Mouse (Mus musculus) CH12.LX (cell line): ENCODE data around the gene Bbs10. TPM values are rescaled to one million over a fixed set of nuclear protein-coding genes. Genes with fewer than 3 reads are reported as not detected.

ENCODE experiments used
- DNase-seq: peaks from one replicate; pipeline ENCODE4 v3.0.0-alpha.2; 2013; ENCODE audit errors: extremely low read depth
- H3K27ac ChIP-seq: 2 replicates; pipeline ENCODE4 v1.5.1; 2012; ENCODE audit warnings: low read depth, mild to moderate bottlenecking, control low read depth, moderate library complexity; ENCODE audit not compliant: insufficient read depth
- H3K27me3 ChIP-seq: replicated peaks from 2 replicates; pipeline ENCODE3; 2012; ENCODE audit warnings: inconsistent platforms
- H3K36me3 ChIP-seq, 2 experiments: replicated peaks in 1 of 2; 2 replicates each; pipeline versions ENCODE3 to v1.6.1; 2012; ENCODE audit warnings: inconsistent platforms in 1 of 2, low read length in 1 of 2, mild to moderate bottlenecking in 1 of 2, mixed read lengths in 1 of 2, moderate library complexity in 1 of 2; ENCODE audit not compliant: control insufficient read depth in 1 of 2, insufficient read depth in 1 of 2
- H3K4me1 ChIP-seq, 2 experiments: 2 replicates each; pipeline ENCODE4 v1.6.1; 2012; ENCODE audit warnings: inconsistent platforms in 1 of 2, moderate library complexity in 1 of 2; ENCODE audit not compliant: insufficient read depth in 2 of 2, control insufficient read depth in 1 of 2
- H3K4me2 ChIP-seq: 2 replicates; pipeline ENCODE4 v1.6.1; 2012; ENCODE audit warnings: low read depth, mild to moderate bottlenecking, control low read depth; ENCODE audit not compliant: poor library complexity, insufficient read depth, severe bottlenecking
- H3K4me3 ChIP-seq, 3 experiments: fragments of 150-350 bp in 1 of 3; sonication (generic) in 1 of 3; replicated peaks in 1 of 3; 2 replicates each; pipeline versions ENCODE3 to v1.5.1; 2011 to 2012; ENCODE audit warnings: low read depth in 2 of 3, low read length in 2 of 3, mild to moderate bottlenecking in 2 of 3, moderate library complexity in 2 of 3, control low read depth in 1 of 3, improper control_type of control experiment in 1 of 3, inconsistent platforms in 1 of 3, mixed read lengths in 1 of 3; ENCODE audit not compliant: poor library complexity in 1 of 3
- H3K79me2 ChIP-seq: replicated peaks from 2 replicates; pipeline ENCODE4 v1.6.1; 2012; ENCODE audit warnings: mild to moderate bottlenecking, moderate library complexity; ENCODE audit not compliant: control insufficient read depth, poor library complexity, insufficient read depth, severe bottlenecking; ENCODE audit errors: extremely low read depth
- H3K9ac ChIP-seq: 2 replicates; pipeline ENCODE4 v1.6.1; 2012; ENCODE audit warnings: low read depth, mild to moderate bottlenecking, control low read depth, moderate library complexity; ENCODE audit not compliant: insufficient read depth
- H3K9me3 ChIP-seq: replicated peaks from 2 replicates; pipeline ENCODE3; 2012; ENCODE audit warnings: low read length, inconsistent platforms, mixed read lengths
- CTCF ChIP-seq, 2 experiments: IDR thresholded peaks in 1 of 2; conservative IDR thresholded peaks in 1 of 2; 2 replicates each; pipeline ENCODE4 v1.5.1; 2011 to 2012; ENCODE audit warnings: low read depth in 2 of 2, low read length in 2 of 2, improper control_type of control experiment in 1 of 2, inconsistent platforms in 1 of 2, mild to moderate bottlenecking in 1 of 2, moderate library complexity in 1 of 2
- EP300 ChIP-seq: IDR thresholded peaks from 2 replicates; pipeline ENCODE4 v1.6.1; 2011; ENCODE audit warnings: low read length, improper control_type of control experiment
- ETS1 ChIP-seq: conservative IDR thresholded peaks from 2 replicates; pipeline ENCODE4 v1.6.1; 2012; ENCODE audit warnings: low read depth, mild to moderate bottlenecking, inconsistent platforms, low read length, improper control_type of control experiment, moderate library complexity
- HCFC1 ChIP-seq: IDR thresholded peaks from 2 replicates; pipeline ENCODE4 v1.6.1; 2012; ENCODE audit warnings: low read depth, mild to moderate bottlenecking, inconsistent platforms, low read length, improper control_type of control experiment
- JUN ChIP-seq: IDR thresholded peaks from 2 replicates; pipeline ENCODE4 v1.6.1; 2011; ENCODE audit warnings: low read depth, mild to moderate bottlenecking, low read length, improper control_type of control experiment, moderate library complexity; ENCODE audit not compliant: insufficient read depth
- JUND ChIP-seq: conservative IDR thresholded peaks from 2 replicates; pipeline ENCODE4 v1.6.1; 2011; ENCODE audit warnings: low read depth, low read length, improper control_type of control experiment
- MAZ ChIP-seq: IDR thresholded peaks from 2 replicates; pipeline ENCODE4 v1.6.1; 2012; ENCODE audit warnings: low read depth, mild to moderate bottlenecking, inconsistent platforms, low read length, improper control_type of control experiment, moderate library complexity
- MEF2A ChIP-seq: IDR thresholded peaks from 2 replicates; pipeline ENCODE4 v1.6.1; 2014; ENCODE audit warnings: low read depth, mild to moderate bottlenecking, inconsistent platforms, low read length, improper control_type of control experiment, borderline replicate concordance
- NELFE ChIP-seq: IDR thresholded peaks from 2 replicates; pipeline ENCODE4 v1.6.1; 2011; ENCODE audit warnings: low read depth, low read length, improper control_type of control experiment
- NRF1 ChIP-seq: IDR thresholded peaks from 2 replicates; pipeline ENCODE4 v1.6.1; 2014; ENCODE audit warnings: low read depth, mild to moderate bottlenecking, inconsistent platforms, low read length, improper control_type of control experiment, moderate library complexity
- PAX5 ChIP-seq: IDR thresholded peaks from 2 replicates; pipeline ENCODE4 v1.6.1; 2012; ENCODE audit warnings: low read length, inconsistent platforms, mixed read lengths
- POLR2AphosphoS2 ChIP-seq: IDR thresholded peaks from 2 replicates; pipeline ENCODE4 v1.6.1; 2011; ENCODE audit warnings: low read depth, low read length, improper control_type of control experiment
- RAD21 ChIP-seq: IDR thresholded peaks from 2 replicates; pipeline ENCODE4 v1.6.1; 2011; ENCODE audit warnings: low read depth, mild to moderate bottlenecking, low read length, improper control_type of control experiment, moderate library complexity
- RCOR1 ChIP-seq: conservative IDR thresholded peaks from 2 replicates; pipeline ENCODE4 v1.6.1; 2012; ENCODE audit warnings: low read depth, mild to moderate bottlenecking, inconsistent platforms, low read length, improper control_type of control experiment
- SIN3A ChIP-seq: IDR thresholded peaks from 2 replicates; pipeline ENCODE4 v1.6.1; 2012; ENCODE audit warnings: low read length, improper control_type of control experiment, inconsistent platforms
- TBP ChIP-seq: conservative IDR thresholded peaks from 2 replicates; pipeline ENCODE4 v1.6.1; 2011; ENCODE audit warnings: low read depth, low read length, improper control_type of control experiment
- TCF12 ChIP-seq: IDR thresholded peaks from 2 replicates; pipeline ENCODE4 v1.6.1; 2014; ENCODE audit warnings: low read depth, mild to moderate bottlenecking, inconsistent platforms, low read length, improper control_type of control experiment
- UBTF ChIP-seq: IDR thresholded peaks from 2 replicates; pipeline ENCODE4 v1.6.1; 2012; ENCODE audit warnings: low read depth, mild to moderate bottlenecking, inconsistent platforms, low read length, improper control_type of control experiment, moderate library complexity
- USF1 ChIP-seq: IDR thresholded peaks from 2 replicates; pipeline ENCODE4 v1.6.1; 2014; ENCODE audit warnings: low read depth, mild to moderate bottlenecking, inconsistent platforms, low read length, improper control_type of control experiment
- USF2 ChIP-seq: conservative IDR thresholded peaks from 2 replicates; pipeline ENCODE4 v1.6.1; 2011; ENCODE audit warnings: low read depth, low read length, improper control_type of control experiment
- ZC3H11A ChIP-seq: IDR thresholded peaks from 2 replicates; pipeline ENCODE4 v1.6.1; 2012; ENCODE audit warnings: low read depth, mild to moderate bottlenecking, inconsistent platforms, low read length, improper control_type of control experiment
- ZMIZ1 ChIP-seq: IDR thresholded peaks from 2 replicates; pipeline ENCODE4 v1.6.1; 2012; ENCODE audit warnings: low read depth, mild to moderate bottlenecking, inconsistent platforms, low read length, improper control_type of control experiment
- ZNF384 ChIP-seq: IDR thresholded peaks from 2 replicates; pipeline ENCODE4 v1.6.1; 2012; ENCODE audit warnings: low read depth, low read length, improper control_type of control experiment, inconsistent platforms
- dilution Hi-C: fragments of 300-500 bp; cut with MboI; formaldehyde crosslinking; loops from 2 replicates; pipeline ENCODE4 v1.14.3; 2020; ENCODE audit warnings: low sequenced_read_pairs; ENCODE audit not compliant: extremely low pct_unique_long_range_greater_than_20kb, extremely low pct_ligation_motif_present
- in situ Hi-C: fragments of 300-500 bp; cut with MboI; formaldehyde crosslinking; loops from 3 replicates; pipeline ENCODE4 v1.14.3; 2019; ENCODE audit warnings: low sequenced_read_pairs, low pct_ligation_motif_present, low pct_unique_long_range_greater_than_20kb, mixed read lengths
- polyA plus RNA-seq: library from polyadenylated mRNA; unstranded; fragments of >175 nt; gene quantifications from 2 replicates; pipeline ENCODE4 v1.2.1, GENCODE M21; 2012; ENCODE audit warnings: low read depth; ENCODE audit not compliant: insufficient read length
- total RNA-seq, 2 experiments: library from RNA; depleted of rRNA; stranded (reverse); fragments of 300-350 nt in 1 of 2; fragments of >200 nt in 1 of 2; gene quantifications; 2 replicates each; pipeline ENCODE4 v1.2.3; 2012 to 2014

Bbs10 gene
- total and polyA plus RNA-seq, 3 experiments, result 2.2 to 6.0 (median 4.5) TPM

GRCm38 (mm10) chr10:111315940-111316339 is 17.5 kb downstream of the Bbs10 start:
- H3K4me1 ChIP-seq, result no peaks in the 10 kb centered on the region; a peak in 1 of 4 replicates
- dilution Hi-C loops, result no loop called here
- no peak overlapping the region for H3K9ac ChIP-seq
- H3K79me2 ChIP-seq, result no peaks in the 10 kb centered on the region
- peaks cover 6% of the 10 kb centered on the region for H3K9me3 ChIP-seq
- no peaks in the 10 kb centered on the region for H3K36me3 ChIP-seq
- H3K27ac ChIP-seq, result no peak overlapping the region
- H3K4me3 ChIP-seq, result no peak overlapping the region
- TF ChIP-seq CTCF (conservative IDR thresholded peaks at IDR 0.05 in 1 of 2, IDR thresholded peaks at IDR 0.05 in 1 of 2; ENCODE audit: low read depth in 2 of 2, low read length in 2 of 2) (no peak), PAX5 (no peak), RAD21 (no peak), SIN3A (no peak), NELFE (no peak), USF1 (no peak), NRF1 (no peak), MAZ (no peak), USF2 (no peak), ZC3H11A (no peak), EP300 (no peak), POLR2AphosphoS2 (no peak), RCOR1 (no peak), ZMIZ1 (no peak), ETS1 (no peak), ZNF384 (no peak), JUN (no peak), JUND (no peak), UBTF (no peak)
- in situ Hi-C loops, result loop anchor here (25.0 kb wide), 2 partner anchors 321 to 621 kb away; no protein-coding TSS in a partner anchor
- H3K27me3 ChIP-seq, result no peaks in the 10 kb centered on the region
- DNase-seq, result no peak
- no peak overlapping the region for H3K4me2 ChIP-seq

GRCm38 (mm10) chr10:111318021-111318420 is 19.5 kb downstream of the Bbs10 start:
- H3K79me2 ChIP-seq, result no peaks in the 10 kb centered on the region
- H3K27ac ChIP-seq, result no peak overlapping the region
- no peaks in the 10 kb centered on the region for H3K27me3 ChIP-seq
- dilution Hi-C loops (no loop called here), in situ Hi-C loops (loop anchor here (25.0 kb wide), 2 partner anchors 319 to 619 kb away; no protein-coding TSS in a partner anchor)
- TF ChIP-seq POLR2AphosphoS2 (no peak), MEF2A (no peak), SIN3A (no peak), UBTF (no peak), EP300 (no peak), ZMIZ1 (no peak), TBP (no peak), ETS1 (no peak), USF2 (no peak), NELFE (no peak), USF1 (no peak), ZNF384 (no peak), TCF12 (no peak), HCFC1 (no peak), NRF1 (no peak)
- H3K36me3 ChIP-seq, result no peaks in the 10 kb centered on the region
- H3K4me3 ChIP-seq, result no peak overlapping the region
- no peak for DNase-seq
- H3K9me3 ChIP-seq, result peaks cover 6% of the 10 kb centered on the region
- H3K4me2 ChIP-seq, result no peak overlapping the region
- no peak overlapping the region for H3K9ac ChIP-seq
- no peaks in the 10 kb centered on the region; a peak in 1 of 4 replicates for H3K4me1 ChIP-seq
